Mouse (Mus musculus): ENCODE measurements around the gene Vps35l. TPM values are rescaled to one million over a fixed set of nuclear protein-coding genes. Genes with fewer than 3 reads are reported as not detected.

Vps35l gene
- polyA plus RNA-seq, 1 experiment from 2014 or later = 101 TPM

DNA sequence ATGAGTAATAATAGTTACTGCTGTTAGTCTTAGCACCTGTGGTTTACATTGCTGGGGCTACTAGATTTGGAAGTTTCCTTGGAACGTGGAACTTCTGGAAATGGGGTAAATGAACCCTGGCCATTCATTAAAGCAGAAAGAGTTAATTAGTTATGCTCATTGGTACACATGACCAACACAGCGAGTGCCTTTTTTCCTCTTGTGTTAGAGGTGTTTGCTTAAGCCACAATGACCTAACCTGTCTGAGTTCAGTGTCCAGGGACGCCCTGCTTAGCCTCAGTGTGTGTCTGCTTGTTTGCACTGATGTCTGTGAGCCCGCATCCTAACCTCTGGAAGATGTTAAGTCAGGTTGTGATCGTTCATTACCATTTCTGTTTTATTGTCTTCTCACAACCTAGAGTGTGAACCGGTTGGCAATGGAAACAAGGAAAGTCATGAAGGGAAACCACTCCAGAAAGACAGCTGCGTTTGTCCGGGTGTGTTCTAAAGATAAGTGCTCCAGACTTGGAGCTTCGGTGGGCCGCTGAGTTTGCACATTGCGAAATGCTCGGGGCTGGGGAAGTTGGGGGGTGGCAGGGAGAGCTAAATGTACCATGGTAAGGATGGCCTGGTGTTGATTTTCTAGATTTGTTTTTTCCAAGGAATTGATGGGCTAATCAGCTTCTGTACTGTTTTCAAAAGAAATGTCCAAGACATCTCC is 71.5 kb downstream of the Vps35l start:
- H3K9me3 ChIP-seq (ENCODE audit: control insufficient read depth, low read length) = no peaks in the 10 kb centered on the region
- no peak for ATAC-seq (ENCODE audit: low FRiP score, low TSS enrichment)
- no peak for DNase-seq
- H3K4me3 ChIP-seq (replicated peaks; ENCODE audit: low read depth, low read length) = no peak overlapping the region
- peaks cover 57% of the 10 kb centered on the region for H3K36me3 ChIP-seq (ENCODE audit: control insufficient read depth, insufficient read depth, low read length)
- no peak overlapping the region for H3K27ac ChIP-seq (replicated peaks; ENCODE audit: low read depth, low read length)
- no peak overlapping the region for H3K4me2 ChIP-seq (ENCODE audit: low read length)
- no peak overlapping the region for H3K9ac ChIP-seq (replicated peaks; ENCODE audit: low read length)
- H3K4me1 ChIP-seq (ENCODE audit: control insufficient read depth, insufficient read depth, low read length) = peaks cover 4% of the 10 kb centered on the region; the same call in 1 of the 2 replicates
- WGBS = 85% methylated on average over 12 of the region's 12 CpGs
- no peaks in the 10 kb centered on the region for H3K27me3 ChIP-seq (ENCODE audit: control insufficient read depth, insufficient read depth, low read length)

DNA sequence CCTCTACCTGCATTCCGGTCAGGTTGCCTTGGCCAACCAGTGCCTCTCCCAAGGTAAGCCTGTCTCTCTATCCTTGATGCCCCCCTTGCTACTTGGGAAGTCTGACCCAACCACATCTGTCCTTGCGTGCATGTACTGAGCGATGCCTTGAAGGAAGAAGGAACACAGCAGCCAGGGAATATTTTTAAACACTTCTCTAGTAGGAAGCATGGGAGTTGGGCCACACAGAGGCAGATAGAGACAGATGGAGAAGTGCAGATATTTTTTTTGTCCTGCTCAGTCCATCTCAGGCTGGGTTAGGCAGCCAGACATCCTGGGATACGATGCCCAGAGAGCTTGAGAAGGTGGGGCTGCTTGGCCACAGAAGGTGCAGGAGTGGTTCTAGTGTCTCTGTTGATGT is 73.6 kb downstream of the Vps35l start:
- no peaks in the 10 kb centered on the region for H3K4me1 ChIP-seq (ENCODE audit: control insufficient read depth, insufficient read depth, low read length)
- H3K27ac ChIP-seq (replicated peaks; ENCODE audit: low read depth, low read length) = no peak overlapping the region
- no peak overlapping the region for H3K4me3 ChIP-seq (replicated peaks; ENCODE audit: low read depth, low read length)
- H3K27me3 ChIP-seq (ENCODE audit: control insufficient read depth, insufficient read depth, low read length) = no peaks in the 10 kb centered on the region
- H3K9me3 ChIP-seq (ENCODE audit: control insufficient read depth, low read length) = no peaks in the 10 kb centered on the region
- H3K4me2 ChIP-seq (ENCODE audit: low read length) = no peak overlapping the region
- ATAC-seq (ENCODE audit: low FRiP score, low TSS enrichment) = no peak
- 96% methylated on average over 4 of the region's 4 CpGs for WGBS
- no peak overlapping the region for H3K9ac ChIP-seq (replicated peaks; ENCODE audit: low read length)
- DNase-seq = no peak
- H3K36me3 ChIP-seq (ENCODE audit: control insufficient read depth, insufficient read depth, low read length) = peaks cover 69% of the 10 kb centered on the region

DNA sequence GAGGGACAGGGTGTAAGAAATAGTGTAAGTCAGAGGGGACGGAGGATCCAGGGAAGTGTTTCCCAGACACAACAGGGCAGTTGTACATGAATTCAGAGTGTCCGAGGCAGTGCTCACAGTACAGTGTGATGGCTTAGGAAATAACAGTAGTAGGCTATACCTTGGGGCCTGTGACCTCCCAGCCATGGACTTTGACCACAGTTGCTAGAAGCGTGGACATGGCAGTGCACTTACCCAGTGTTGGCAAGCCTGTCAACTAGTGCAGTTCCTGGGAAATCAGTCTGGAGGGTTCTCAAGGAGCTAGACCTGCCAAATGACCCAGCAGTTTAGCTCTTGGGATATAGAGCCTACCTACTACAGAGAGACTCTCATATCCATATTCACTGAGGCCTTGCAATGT is 76.2 kb downstream of the Vps35l start:
- no peak for ATAC-seq (ENCODE audit: low FRiP score, low TSS enrichment)
- WGBS = 92% methylated on average over 3 of the region's 3 CpGs
- DNase-seq = no peak
- H3K27me3 ChIP-seq (ENCODE audit: control insufficient read depth, insufficient read depth, low read length) = no peaks in the 10 kb centered on the region
- no peak overlapping the region for H3K4me2 ChIP-seq (ENCODE audit: low read length)
- no peaks in the 10 kb centered on the region for H3K4me1 ChIP-seq (ENCODE audit: control insufficient read depth, insufficient read depth, low read length)
- peaks cover 59% of the 10 kb centered on the region for H3K36me3 ChIP-seq (ENCODE audit: control insufficient read depth, insufficient read depth, low read length)
- H3K9ac ChIP-seq (replicated peaks; ENCODE audit: low read length) = no peak overlapping the region
- H3K9me3 ChIP-seq (ENCODE audit: control insufficient read depth, low read length) = no peaks in the 10 kb centered on the region
- H3K27ac ChIP-seq (replicated peaks; ENCODE audit: low read depth, low read length) = no peak overlapping the region
- no peak overlapping the region for H3K4me3 ChIP-seq (replicated peaks; ENCODE audit: low read depth, low read length)

DNA sequence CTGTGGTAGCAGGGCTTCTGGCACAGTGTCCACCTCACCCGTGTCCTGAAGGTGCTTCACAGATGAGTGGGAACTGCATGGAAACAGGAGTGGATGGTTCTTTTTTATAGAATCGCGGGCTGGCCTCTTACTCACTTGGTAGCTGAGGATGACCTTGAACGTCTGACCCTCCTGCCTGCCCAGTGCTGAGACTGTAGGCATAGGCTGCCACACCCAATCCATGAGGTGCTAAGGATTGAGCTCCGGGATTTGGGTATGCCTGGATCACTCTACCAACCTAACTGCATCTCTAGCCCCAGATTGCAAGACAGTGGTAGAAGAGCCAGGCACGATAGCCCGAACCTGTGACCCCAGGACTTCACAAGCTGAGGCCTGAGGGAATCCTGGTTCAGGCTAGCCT is 77.7 kb downstream of the Vps35l start:
- peaks cover 51% of the 10 kb centered on the region for H3K36me3 ChIP-seq (ENCODE audit: control insufficient read depth, insufficient read depth, low read length)
- no peaks in the 10 kb centered on the region for H3K4me1 ChIP-seq (ENCODE audit: control insufficient read depth, insufficient read depth, low read length)
- 91% methylated on average over 7 of the region's 7 CpGs for whole genome bisulfite sequencing
- no peak overlapping the region for H3K4me3 ChIP-seq (replicated peaks; ENCODE audit: low read depth, low read length)
- no peaks in the 10 kb centered on the region for H3K9me3 ChIP-seq (ENCODE audit: control insufficient read depth, low read length)
- H3K9ac ChIP-seq (replicated peaks; ENCODE audit: low read length) = no peak overlapping the region
- DNase-seq = no peak
- H3K27ac ChIP-seq (replicated peaks; ENCODE audit: low read depth, low read length) = no peak overlapping the region
- no peak for ATAC-seq (ENCODE audit: low FRiP score, low TSS enrichment)
- H3K27me3 ChIP-seq (ENCODE audit: control insufficient read depth, insufficient read depth, low read length) = no peaks in the 10 kb centered on the region
- H3K4me2 ChIP-seq (ENCODE audit: low read length) = no peak overlapping the region

DNA sequence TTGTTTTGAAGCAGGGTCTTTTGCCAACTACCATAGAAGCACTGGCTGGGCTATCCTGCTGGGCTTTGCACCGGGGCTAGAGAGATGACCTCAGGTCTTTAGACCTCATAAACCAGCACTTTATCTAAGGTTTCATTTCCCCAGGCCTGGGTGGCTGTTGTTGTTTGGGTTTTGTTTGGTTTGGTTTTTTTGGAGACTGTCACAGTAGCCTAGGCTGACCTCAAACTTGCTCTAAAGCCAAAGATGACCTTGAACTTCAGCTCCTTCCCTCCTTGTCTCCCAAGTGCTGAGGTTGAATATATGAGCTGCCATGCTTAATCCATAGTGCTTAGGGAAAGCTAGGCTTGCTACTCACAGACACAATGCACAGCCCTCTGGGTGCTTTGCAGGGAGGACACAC is 79.6 kb downstream of the Vps35l start:
- WGBS = 89% methylated on average over 1 of the region's 1 CpGs
- H3K36me3 ChIP-seq (ENCODE audit: control insufficient read depth, insufficient read depth, low read length) = peaks cover 42% of the 10 kb centered on the region
- no peaks in the 10 kb centered on the region for H3K27me3 ChIP-seq (ENCODE audit: control insufficient read depth, insufficient read depth, low read length)
- H3K4me1 ChIP-seq (ENCODE audit: control insufficient read depth, insufficient read depth, low read length) = no peaks in the 10 kb centered on the region
- H3K4me3 ChIP-seq (replicated peaks; ENCODE audit: low read depth, low read length) = no peak overlapping the region
- no peak overlapping the region for H3K27ac ChIP-seq (replicated peaks; ENCODE audit: low read depth, low read length)
- H3K9me3 ChIP-seq (ENCODE audit: control insufficient read depth, low read length) = no peaks in the 10 kb centered on the region
- no peak overlapping the region for H3K4me2 ChIP-seq (ENCODE audit: low read length)
- DNase-seq (no peak), ATAC-seq (ENCODE audit: low FRiP score, low TSS enrichment) (no peak)
- H3K9ac ChIP-seq (replicated peaks; ENCODE audit: low read length) = no peak overlapping the region

DNA sequence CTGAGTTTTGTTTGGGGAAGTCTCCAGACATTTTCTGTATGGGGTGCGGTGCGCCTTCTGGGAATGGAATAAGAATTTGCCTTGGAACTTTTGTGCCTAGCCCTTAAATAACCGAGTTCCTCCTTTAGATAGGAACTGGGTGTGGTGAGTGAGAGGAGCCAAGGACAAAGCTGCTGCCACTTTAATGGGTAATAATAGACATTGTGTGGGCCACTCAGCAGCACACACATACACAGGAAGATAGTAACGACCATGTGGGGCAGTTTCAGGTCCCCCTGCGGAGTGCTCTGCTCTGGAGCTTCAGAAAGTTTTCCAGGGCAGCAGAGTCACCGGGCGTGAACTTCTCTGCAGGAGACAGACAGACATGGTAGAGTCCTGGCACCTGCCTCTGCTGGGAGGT is 81.3 kb downstream of the Vps35l start:
- H3K9me3 ChIP-seq (ENCODE audit: control insufficient read depth, low read length) = no peaks in the 10 kb centered on the region
- no peaks in the 10 kb centered on the region for H3K27me3 ChIP-seq (ENCODE audit: control insufficient read depth, insufficient read depth, low read length)
- no peak overlapping the region for H3K4me3 ChIP-seq (replicated peaks; ENCODE audit: low read depth, low read length)
- ATAC-seq (ENCODE audit: low FRiP score, low TSS enrichment) (no peak), DNase-seq (no peak)
- no peaks in the 10 kb centered on the region for H3K4me1 ChIP-seq (ENCODE audit: control insufficient read depth, insufficient read depth, low read length)
- no peak overlapping the region for H3K9ac ChIP-seq (replicated peaks; ENCODE audit: low read length)
- no peak overlapping the region for H3K27ac ChIP-seq (replicated peaks; ENCODE audit: low read depth, low read length)
- WGBS = 77% methylated on average over 7 of the region's 7 CpGs
- peaks cover 41% of the 10 kb centered on the region for H3K36me3 ChIP-seq (ENCODE audit: control insufficient read depth, insufficient read depth, low read length)
- H3K4me2 ChIP-seq (ENCODE audit: low read length) = no peak overlapping the region

DNA sequence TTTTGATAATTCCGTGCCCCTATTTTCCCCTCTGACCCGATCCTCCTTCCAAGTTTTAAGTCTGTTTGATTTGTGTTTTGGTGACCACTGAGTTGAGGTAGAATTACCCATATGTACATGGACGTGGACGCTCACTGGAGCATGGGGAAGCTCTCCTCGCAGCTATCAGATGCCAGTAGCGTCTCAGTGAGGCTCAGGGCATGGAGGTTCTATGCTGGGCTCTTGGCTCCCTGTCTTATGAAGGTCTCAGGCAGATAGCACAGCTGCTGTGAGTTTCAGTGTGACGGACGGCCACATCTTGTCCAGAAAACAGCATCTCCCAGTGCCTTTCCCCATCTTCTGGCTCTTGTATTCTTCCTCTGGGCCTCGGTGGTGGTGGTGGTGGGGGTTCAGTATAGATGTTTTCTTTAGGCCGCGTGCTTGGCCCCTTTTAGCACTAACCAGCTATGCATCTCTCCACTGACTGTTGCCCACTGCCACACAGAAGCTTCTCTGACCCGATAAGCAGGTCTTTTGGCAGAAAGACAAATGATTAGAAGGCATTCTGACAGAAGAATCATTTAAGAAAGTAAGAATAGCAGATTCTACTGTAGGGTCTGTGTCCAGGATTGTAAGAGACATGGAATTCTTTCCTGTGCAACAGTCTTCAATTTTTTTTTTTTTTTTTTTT is 82.0 kb downstream of the Vps35l start:
- Histone ChIP-seq H3K27me3 (ENCODE audit: control insufficient read depth, insufficient read depth, low read length) (no peaks in the 10 kb centered on the region), H3K4me3 (replicated peaks; ENCODE audit: low read depth, low read length) (no peak overlapping the region), H3K4me2 (ENCODE audit: low read length) (no peak overlapping the region), H3K4me1 (ENCODE audit: control insufficient read depth, insufficient read depth, low read length) (no peaks in the 10 kb centered on the region), H3K36me3 (ENCODE audit: control insufficient read depth, insufficient read depth, low read length) (peaks cover 41% of the 10 kb centered on the region), H3K9ac (replicated peaks; ENCODE audit: low read length) (no peak overlapping the region), H3K27ac (replicated peaks; ENCODE audit: low read depth, low read length) (no peak overlapping the region), H3K9me3 (ENCODE audit: control insufficient read depth, low read length) (no peaks in the 10 kb centered on the region)
- DNase-seq (no peak), ATAC-seq (ENCODE audit: low FRiP score, low TSS enrichment) (no peak)
- WGBS = 95% methylated on average over 12 of the region's 12 CpGs

DNA sequence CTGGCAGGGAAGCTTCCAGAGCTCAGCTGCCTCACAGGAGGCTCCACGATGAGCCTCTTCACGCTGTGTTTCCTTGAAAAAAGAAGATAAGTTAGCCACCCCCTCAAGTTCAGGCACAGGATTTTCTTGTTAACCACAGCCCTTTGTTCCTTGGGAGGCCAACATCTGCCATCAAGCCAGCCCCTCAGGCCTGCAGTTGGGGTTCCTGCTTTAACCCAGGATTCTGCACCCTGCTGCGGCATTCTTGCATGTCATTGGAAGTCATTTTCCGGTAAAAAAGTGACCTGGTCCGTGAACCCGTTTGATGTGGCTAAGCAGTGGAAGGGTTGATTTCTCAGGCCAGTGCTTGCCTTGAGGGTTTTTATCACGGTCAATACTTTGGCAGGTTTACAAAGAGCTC is 84.4 kb downstream of the Vps35l start:
- DNase-seq (no peak), ATAC-seq (ENCODE audit: low FRiP score, low TSS enrichment) (no peak)
- Histone ChIP-seq H3K27ac (replicated peaks; ENCODE audit: low read depth, low read length) (peak overlapping the region; percentile 26; the same call in 1 of the 2 replicates), H3K4me3 (replicated peaks; ENCODE audit: low read depth, low read length) (no peak overlapping the region), H3K36me3 (ENCODE audit: control insufficient read depth, insufficient read depth, low read length) (peaks cover 34% of the 10 kb centered on the region), H3K27me3 (ENCODE audit: control insufficient read depth, insufficient read depth, low read length) (no peaks in the 10 kb centered on the region), H3K9me3 (ENCODE audit: control insufficient read depth, low read length) (no peaks in the 10 kb centered on the region), H3K9ac (replicated peaks; ENCODE audit: low read length) (no peak overlapping the region), H3K4me1 (ENCODE audit: control insufficient read depth, insufficient read depth, low read length) (peaks cover 8% of the 10 kb centered on the region; the same call in 1 of the 2 replicates), H3K4me2 (ENCODE audit: low read length) (no peak overlapping the region)
- WGBS = 40% methylated on average over 7 of the region's 7 CpGs

DNA sequence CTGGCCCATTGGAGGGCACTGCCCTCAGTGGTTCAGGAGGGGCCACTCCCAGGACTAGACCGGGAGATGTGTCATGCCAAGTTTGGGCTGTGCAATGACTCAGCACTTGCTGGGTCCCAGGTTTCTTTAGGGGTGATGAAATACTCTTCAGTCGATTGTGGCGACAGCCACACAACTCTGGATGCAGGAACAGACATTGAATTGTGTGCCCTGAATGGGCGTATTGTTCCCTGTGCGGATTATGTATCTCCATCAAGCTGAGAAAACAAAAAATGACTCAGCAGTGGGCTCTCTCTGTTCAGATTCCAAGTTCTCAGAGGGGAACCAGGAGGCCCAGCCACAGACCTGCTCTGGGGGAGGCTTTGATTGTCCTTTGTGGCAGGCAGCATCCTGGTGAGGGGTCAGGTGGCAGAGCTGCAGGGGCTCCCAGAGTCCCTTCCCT is 88.0 kb downstream of the Vps35l start:
- Histone ChIP-seq H3K4me1 (ENCODE audit: control insufficient read depth, insufficient read depth, low read length) (peaks cover 8% of the 10 kb centered on the region; the same call in 1 of the 2 replicates), H3K36me3 (ENCODE audit: control insufficient read depth, insufficient read depth, low read length) (peaks cover 55% of the 10 kb centered on the region), H3K4me3 (replicated peaks; ENCODE audit: low read depth, low read length) (no peak overlapping the region), H3K9me3 (ENCODE audit: control insufficient read depth, low read length) (no peaks in the 10 kb centered on the region), H3K27ac (replicated peaks; ENCODE audit: low read depth, low read length) (no peak overlapping the region), H3K4me2 (ENCODE audit: low read length) (no peak overlapping the region), H3K27me3 (ENCODE audit: control insufficient read depth, insufficient read depth, low read length) (no peaks in the 10 kb centered on the region), H3K9ac (replicated peaks; ENCODE audit: low read length) (no peak overlapping the region)
- DNase-seq (peak; percentile 37), ATAC-seq (ENCODE audit: low FRiP score, low TSS enrichment) (no peak; the same call in 1 of the 2 replicates)
- WGBS = 18% methylated on average over 5 of the region's 5 CpGs

Data from midbrain, embryonic 14.5 days (tissue).